Comparison of ENCODE assay signal across 25 mouse cellular contexts in the genomic region with DNA sequence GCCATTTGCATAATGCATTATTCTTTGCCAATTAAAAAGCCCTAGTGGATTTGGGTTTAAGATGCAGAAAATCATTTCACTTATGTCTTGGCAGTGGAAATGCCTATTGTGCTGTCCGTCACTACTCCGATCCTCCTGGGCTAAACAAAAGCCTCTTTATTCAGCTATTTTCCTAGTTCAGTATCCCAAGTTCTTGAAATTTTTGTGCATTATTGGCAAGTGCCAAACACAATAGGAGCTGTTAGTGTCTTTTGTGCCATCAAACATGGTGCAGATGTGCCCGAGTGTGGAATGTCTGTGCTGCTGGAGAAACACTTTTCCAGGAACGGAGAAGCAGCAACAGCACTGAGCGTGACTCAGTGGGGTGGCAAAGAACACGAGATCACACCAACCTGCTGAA. TPM values are rescaled to one million over a fixed set of nuclear protein-coding genes. Genes with fewer than 3 reads are reported as not detected.
DNase-seq lines count a peak whose midpoint lies in the region; ATAC-seq and TF ChIP-seq lines count a peak whose summit lies in the region.
"Had no signal": no experiment of that assay in that cellular context is flagged by ENCODE, and none has a peak within 500 bp of the region (broad histone marks: within the 10 kb centered on the region; RNA-seq: fewer than 3 reads in every experiment).

No protein-coding gene starts in this region.

- no peak overlapping the region for H3K4me3 ChIP-seq in hindbrain, embryonic 12.5 days
- H3K4me3 ChIP-seq in hindbrain, postnatal 0 days (ENCODE audit: low read length): no peak overlapping the region
- H3K4me3 ChIP-seq in forebrain, postnatal 0 days (ENCODE audit: low read depth, low read length): no peak overlapping the region
- no peak overlapping the region for H3K4me3 ChIP-seq in heart, embryonic 11.5 days (ENCODE audit: low read depth, low read length)
- H3K4me3 ChIP-seq: heart, embryonic 13.5 days; kidney, embryonic 15.5 days; limb, embryonic 12.5 days; neural tube, embryonic 12.5 days had no signal

- H3K9me3 ChIP-seq in hindbrain, embryonic 12.5 days (replicated peaks): no peaks in the 10 kb centered on the region
- no peaks in the 10 kb centered on the region for H3K9me3 ChIP-seq in hindbrain, postnatal 0 days (ENCODE audit: low read length)
- H3K9me3 ChIP-seq in forebrain, postnatal 0 days (ENCODE audit: low read length): no peaks in the 10 kb centered on the region
- no peaks in the 10 kb centered on the region for H3K9me3 ChIP-seq in heart, embryonic 11.5 days (replicated peaks; ENCODE audit: control insufficient read depth, low read length)
- H3K9me3 ChIP-seq: heart, embryonic 13.5 days; kidney, embryonic 15.5 days; limb, embryonic 12.5 days; neural tube, embryonic 12.5 days had no signal

- H3K36me3 ChIP-seq in hindbrain, embryonic 12.5 days: no peaks in the 10 kb centered on the region
- H3K36me3 ChIP-seq in hindbrain, postnatal 0 days (ENCODE audit: insufficient read depth, low read length): no peaks in the 10 kb centered on the region
- H3K36me3 ChIP-seq in forebrain, postnatal 0 days (ENCODE audit: insufficient read depth): no peaks in the 10 kb centered on the region
- no peaks in the 10 kb centered on the region for H3K36me3 ChIP-seq in heart, embryonic 11.5 days (ENCODE audit: control insufficient read depth, insufficient read depth, low read length)
- H3K36me3 ChIP-seq: heart, embryonic 13.5 days; kidney, embryonic 15.5 days; limb, embryonic 12.5 days; neural tube, embryonic 12.5 days had no signal

- 16% methylated on average over 6 of the region's 6 CpGs for WGBS in hindbrain, embryonic 12.5 days
- WGBS in hindbrain, postnatal 0 days: 17% methylated on average over 6 of the region's 6 CpGs
- 8% methylated on average over 6 of the region's 6 CpGs for WGBS in forebrain, postnatal 0 days
- WGBS in heart, embryonic 11.5 days (ENCODE audit: insufficient replicate concordance): 72% methylated on average over 6 of the region's 6 CpGs

- H3K9ac ChIP-seq in hindbrain, embryonic 12.5 days: no peak overlapping the region
- no peak overlapping the region for H3K9ac ChIP-seq in hindbrain, postnatal 0 days (replicated peaks; ENCODE audit: low read length)
- H3K9ac ChIP-seq in forebrain, postnatal 0 days: no peak overlapping the region
- no peak overlapping the region for H3K9ac ChIP-seq in heart, embryonic 11.5 days (ENCODE audit: low read depth, low read length)
- H3K9ac ChIP-seq: heart, embryonic 13.5 days; kidney, embryonic 15.5 days; limb, embryonic 12.5 days; neural tube, embryonic 12.5 days had no signal

- DNase-seq in hindbrain, postnatal 0 days (ENCODE audit: low spot score): no peak
- peak; percentile 89 for DNase-seq in Muller cell, postnatal 12 days (ENCODE audit: inconsistent ontology term)
- DNase-seq in brain, embryonic 14.5 days (ENCODE audit: low read depth): peak; percentile 63
- no peak for DNase-seq in forebrain, postnatal 0 days
- DNase-seq: adrenal gland, postnatal 10 days; cerebellum, adult 2 months; cerebellum, postnatal 25 days; gastrocnemius, postnatal 10 days; heart, postnatal 14 days; kidney, postnatal 36 days; layer of hippocampus, postnatal 36 days; lung, adult 18-20 months; lung, postnatal 14 days had no signal

- no peak for TF ChIP-seq POLR2A in brain, embryonic 14.5 days (IDR thresholded peaks at IDR 0.05; ENCODE audit: borderline replicate concordance, extremely low read depth, insufficient read depth, insufficient read length, poor library complexity, severe bottlenecking)

- H3K27me3 ChIP-seq in hindbrain, embryonic 12.5 days: no peaks in the 10 kb centered on the region
- no peaks in the 10 kb centered on the region for H3K27me3 ChIP-seq in hindbrain, postnatal 0 days (ENCODE audit: insufficient read depth, low read length)
- no peaks in the 10 kb centered on the region for H3K27me3 ChIP-seq in forebrain, postnatal 0 days (ENCODE audit: insufficient read depth, low read length)
- H3K27me3 ChIP-seq in heart, embryonic 11.5 days (ENCODE audit: control insufficient read depth, insufficient read depth, low read length): no peaks in the 10 kb centered on the region
- H3K27me3 ChIP-seq: heart, embryonic 13.5 days; kidney, embryonic 15.5 days; limb, embryonic 12.5 days; neural tube, embryonic 12.5 days had no signal

- TF ChIP-seq CTCF in hindbrain, postnatal 0 days (IDR thresholded peaks at IDR 0.05; ENCODE audit: low read depth): no peak
- no peak for TF ChIP-seq CTCF in brain, embryonic 14.5 days (IDR thresholded peaks at IDR 0.05; ENCODE audit: borderline replicate concordance, extremely low read depth, insufficient read depth, insufficient read length)
- no peak for TF ChIP-seq CTCF in forebrain, postnatal 0 days (IDR thresholded peaks at IDR 0.05; ENCODE audit: low read depth)

- H3K4me2 ChIP-seq in hindbrain, embryonic 12.5 days (replicated peaks): peak overlapping the region; percentile 7; the same call in 1 of the 2 replicates
- no peak overlapping the region for H3K4me2 ChIP-seq in hindbrain, postnatal 0 days (ENCODE audit: low read depth, low read length)
- H3K4me2 ChIP-seq in forebrain, postnatal 0 days (ENCODE audit: low read depth): peak overlapping the region; percentile 23; the same call in 1 of the 2 replicates
- H3K4me2 ChIP-seq in heart, embryonic 11.5 days: no peak overlapping the region
- H3K4me2 ChIP-seq: heart, embryonic 13.5 days; kidney, embryonic 15.5 days; limb, embryonic 12.5 days; liver, embryonic 11.5 days; neural tube, embryonic 12.5 days had no signal

- ATAC-seq in hindbrain, embryonic 12.5 days (ENCODE audit: low FRiP score): no peak
- ATAC-seq in hindbrain, postnatal 0 days: no peak
- ATAC-seq in forebrain, postnatal 0 days: peak; percentile 43; the same call in 1 of the 2 replicates
- ATAC-seq in heart, embryonic 11.5 days (replicated peaks; ENCODE audit: insufficient number of reproducible peaks, low FRiP score, low TSS enrichment): no peak
- ATAC-seq in megakaryocyte, adult 5-6 weeks (ENCODE audit: poor library complexity, severe bottlenecking): no peak
- ATAC-seq: activated CD4-positive, CD25-positive, alpha-beta regulatory T cell, adult 4 months; hindbrain, embryonic 16.5 days; intestine, postnatal 0 days; Patski had no signal

- H3K27ac ChIP-seq in hindbrain, embryonic 12.5 days: no peak overlapping the region
- no peak overlapping the region for H3K27ac ChIP-seq in hindbrain, postnatal 0 days
- H3K27ac ChIP-seq in forebrain, postnatal 0 days (ENCODE audit: low read depth, low read length): no peak overlapping the region
- no peak overlapping the region for H3K27ac ChIP-seq in heart, embryonic 11.5 days (ENCODE audit: low read depth, low read length)
- H3K27ac ChIP-seq: heart, embryonic 13.5 days; kidney, embryonic 15.5 days; limb, embryonic 12.5 days; neural tube, embryonic 12.5 days had no signal

- H3K4me1 ChIP-seq in hindbrain, embryonic 12.5 days: peaks cover 12% of the 10 kb centered on the region
- no peaks in the 10 kb centered on the region for H3K4me1 ChIP-seq in hindbrain, postnatal 0 days (ENCODE audit: insufficient read depth, low read length)
- H3K4me1 ChIP-seq in forebrain, postnatal 0 days (ENCODE audit: insufficient read depth): no peaks in the 10 kb centered on the region; the same call in 1 of the 2 replicates
- no peaks in the 10 kb centered on the region for H3K4me1 ChIP-seq in heart, embryonic 11.5 days (ENCODE audit: control insufficient read depth, insufficient read depth, low read length)
- H3K4me1 ChIP-seq: kidney, embryonic 15.5 days; neural tube, embryonic 12.5 days had no signal

RNA-seq across cellular contexts. Expression of gene Tspan3, which starts 2.4 kb away (rescaled TPM):
- polyA plus RNA-seq in hindbrain, embryonic 12.5 days (2016; fragmentation: Nextera tagmentation; extraction: Ambion mirVana): 495 and 515 TPM in 2 replicates
- 524 and 552 TPM in 2 replicates for total RNA-seq in hindbrain, postnatal 0 days (2014; rRNA removed)
- polyA plus RNA-seq in hindbrain, postnatal 0 days (2015; fragmentation: Nextera tagmentation; extraction: Ambion mirVana): 725 and 737 TPM in 2 replicates
- polyA plus RNA-seq in brain, embryonic 14.5 days (2012; rRNA removed): 382 and 433 TPM in 2 replicates
- 414 and 430 TPM in 2 replicates for total RNA-seq in forebrain, postnatal 0 days (2014; rRNA removed)
- polyA plus RNA-seq in forebrain, postnatal 0 days (2015; fragmentation: Nextera tagmentation; extraction: Ambion mirVana): 642 and 649 TPM in 2 replicates
- 381 and 423 TPM in 2 replicates for polyA plus RNA-seq in heart, embryonic 11.5 days (2014; fragmentation: Nextera tagmentation; extraction: Ambion mirVana)
- total RNA-seq in megakaryocyte, adult 5-6 weeks (2015): 22.5 and 28.9 TPM in 2 replicates
- 17.9 and 20.4 TPM in 2 replicates for total RNA-seq in megakaryocyte, adult 5-6 weeks (2017)

Comparison
In these comparisons a context has a peak if more than half of its experiments do, and no peak if none do; other contexts are left out.
1. H3K4me2 ChIP-seq: peak in hindbrain, embryonic 12.5 days (single experiment) and forebrain, postnatal 0 days (single experiment); none in hindbrain, postnatal 0 days (single experiment) and heart, embryonic 11.5 days (single experiment).
2. DNase-seq: peak in Muller cell, postnatal 12 days (single experiment) and brain, embryonic 14.5 days (single experiment); none in hindbrain, postnatal 0 days (single experiment) and forebrain, postnatal 0 days (single experiment).